Mouse (Mus musculus) megakaryocyte-erythroid progenitor cell, adult 5-6 weeks (primary cell): ENCODE data around the gene Itgb1. TPM values are rescaled to one million over a fixed set of nuclear protein-coding genes. Genes with fewer than 3 reads are reported as not detected.

Experiments
- total RNA-seq, 2 experiments: library from RNA; stranded (forward) in 1 of 2; stranded (reverse) in 1 of 2; fragments of 200-1000, 215-1000 nt in 1 of 2; fragments of >200 nt in 1 of 2; fragmentation: Nextera tagmentation in 1 of 2; gene quantifications; 2 replicates each; pipeline ENCODE4 v1.2.3; 2014 to 2017

The Itgb1 gene
- total RNA-seq, 2 experiments from 2014 or later = 65.5 to 164 TPM

Other genes with a start within 250 kb of the Itgb1 start
- gene Gm3952, start 113.0 kb downstream of the Itgb1 start, total RNA-seq (2014; fragmentation: Nextera tagmentation) = not detected in 2 replicates
- not detected in 2 replicates for gene Gm3952, start 113.0 kb downstream of the Itgb1 start, total RNA-seq (2017)